Mouse (Mus musculus) kidney, postnatal 36 days (tissue): ENCODE results near the gene Cdkl5.
"Not testable (repeated sequence)": the region's sequence is repeated elsewhere in the genome, so short reads cannot be mapped to it uniquely, and the experiment has no call there.

Experiments
- DNase-seq, 2 experiments: peaks; one replicate each; pipeline ENCODE4 v3.0.0; 2021 to 2022; ENCODE audit warnings: mixed read lengths in 2 of 2

The Cdkl5 gene

DNA sequence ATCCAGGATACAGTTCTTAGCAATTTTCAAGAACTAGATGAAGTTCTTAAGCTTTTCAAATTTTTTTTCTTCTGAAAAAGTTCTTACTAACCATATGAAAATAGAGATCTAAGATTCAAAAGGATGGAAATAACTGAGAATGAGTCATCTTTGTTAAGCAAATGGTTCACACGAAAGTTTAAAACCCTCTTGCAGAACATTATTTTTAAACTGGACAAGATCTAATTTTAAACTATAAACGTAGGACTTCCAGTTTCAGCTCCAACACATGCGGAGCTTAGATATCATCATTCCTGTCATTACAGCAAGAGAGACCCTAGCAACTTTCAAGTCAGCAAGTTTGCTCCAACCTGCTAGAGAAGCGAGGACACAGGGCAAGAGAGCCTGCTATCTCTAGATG, 88.0 kb downstream of the Cdkl5 start:
- DNase-seq = no peak

DNA sequence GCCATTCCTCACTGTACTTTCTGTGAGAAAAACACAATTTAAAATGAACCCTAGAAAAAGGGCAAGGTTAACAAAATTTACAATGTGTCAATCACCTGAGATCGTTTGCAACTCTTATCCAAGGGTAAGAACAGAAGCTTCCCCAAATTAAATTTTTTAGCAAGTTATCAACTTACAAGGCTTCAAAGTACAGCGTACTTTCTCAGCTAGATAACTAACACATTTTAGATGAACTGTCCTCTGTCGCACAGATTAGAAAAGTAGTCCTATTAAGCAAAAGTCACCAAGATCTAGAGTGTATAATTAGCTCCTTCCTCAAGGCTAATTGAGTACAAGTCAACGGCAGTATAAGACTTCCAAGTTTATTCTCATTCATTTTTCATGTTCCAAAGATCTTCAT, 88.6 kb downstream of the Cdkl5 start:
- DNase-seq = no peak

DNA sequence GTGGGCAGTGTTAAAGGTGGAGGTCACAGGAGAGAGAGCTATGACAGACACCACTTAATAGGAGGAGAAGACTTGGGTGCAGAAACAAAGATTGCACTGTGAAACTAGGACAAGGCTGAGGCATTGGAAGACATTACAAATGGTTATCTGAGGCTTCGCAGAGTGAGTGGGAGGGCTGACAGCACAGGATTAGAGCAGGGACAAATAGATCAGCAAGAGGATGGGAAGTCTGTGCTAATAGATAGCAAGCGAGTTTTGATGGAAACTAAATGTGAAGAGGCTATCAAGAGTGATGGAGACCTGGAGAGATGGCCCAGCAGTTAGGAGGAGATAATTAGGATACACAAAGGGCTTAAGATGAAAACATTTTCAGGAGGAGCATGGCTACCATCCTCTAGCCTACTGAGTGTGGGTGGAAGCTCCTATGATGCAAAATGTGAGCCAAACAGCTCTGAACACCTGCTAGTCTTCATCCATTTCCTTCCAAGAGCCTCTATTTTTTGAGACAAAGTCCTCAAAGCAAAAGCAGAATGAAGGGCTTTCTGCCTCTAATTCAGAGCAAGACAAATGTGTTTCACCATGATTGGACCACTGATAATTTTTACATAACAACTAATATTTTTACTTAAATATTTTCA, 89.3 kb downstream of the Cdkl5 start:
- no peak for DNase-seq

DNA sequence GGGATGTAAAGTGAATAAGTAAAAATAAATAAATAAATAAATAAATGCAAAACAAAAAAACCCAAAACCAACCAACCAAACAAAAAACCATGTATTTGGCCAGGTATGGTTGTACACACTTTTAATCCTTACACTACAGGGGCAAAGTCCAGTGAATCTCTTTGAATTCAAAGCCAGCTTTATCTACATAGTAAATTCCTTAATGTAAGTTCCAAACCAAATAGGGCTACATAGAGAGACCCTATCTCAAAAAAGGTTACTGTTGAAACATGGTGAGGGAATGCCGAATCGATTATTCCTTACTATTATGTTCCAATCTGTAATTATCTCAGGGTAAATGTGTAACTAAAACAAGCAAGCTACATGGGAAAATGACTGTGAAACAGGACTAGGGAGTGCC, 93.4 kb downstream of the Cdkl5 start:
- no peak for DNase-seq

DNA sequence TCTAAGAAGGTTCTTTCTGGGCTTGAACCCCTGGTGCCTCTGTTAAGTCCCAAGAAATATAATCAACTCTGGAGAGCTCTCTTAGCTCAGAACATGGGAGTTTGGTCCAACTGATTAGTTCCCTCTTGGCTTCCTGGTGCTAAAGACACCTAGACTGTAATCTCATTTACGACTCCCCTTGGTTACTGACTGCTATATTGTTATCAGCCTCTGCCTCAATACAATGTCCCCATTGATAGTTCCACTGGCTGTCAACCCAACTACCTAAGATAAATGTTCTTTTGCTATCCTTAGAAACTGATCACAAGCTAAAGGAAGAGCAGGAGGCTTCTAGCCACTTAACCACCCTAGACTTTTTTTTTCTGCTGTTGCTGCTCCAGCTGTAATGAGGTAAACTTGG, 102.4 kb downstream of the Cdkl5 start:
- no peak for DNase-seq

DNA sequence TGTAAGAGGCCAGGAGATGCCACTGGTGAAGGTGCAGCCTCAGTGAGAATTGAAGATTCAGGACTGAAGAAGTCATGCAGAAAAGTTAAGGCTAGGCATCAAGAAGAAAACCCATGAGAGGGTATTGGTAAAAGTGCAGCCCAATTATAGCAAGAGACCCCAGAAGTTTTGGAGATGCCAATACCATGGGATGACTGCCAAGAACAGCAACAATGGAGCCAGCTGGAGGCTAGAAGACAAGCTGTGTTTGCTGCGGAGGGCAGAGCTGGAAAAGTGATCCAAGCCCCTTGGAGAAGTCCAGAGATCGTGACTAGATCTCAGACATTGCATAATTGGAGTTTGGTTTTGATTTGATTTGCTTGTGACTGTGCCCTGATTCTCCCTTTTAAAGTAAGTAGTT, 108.2 kb downstream of the Cdkl5 start:
- DNase-seq = no peak

DNA sequence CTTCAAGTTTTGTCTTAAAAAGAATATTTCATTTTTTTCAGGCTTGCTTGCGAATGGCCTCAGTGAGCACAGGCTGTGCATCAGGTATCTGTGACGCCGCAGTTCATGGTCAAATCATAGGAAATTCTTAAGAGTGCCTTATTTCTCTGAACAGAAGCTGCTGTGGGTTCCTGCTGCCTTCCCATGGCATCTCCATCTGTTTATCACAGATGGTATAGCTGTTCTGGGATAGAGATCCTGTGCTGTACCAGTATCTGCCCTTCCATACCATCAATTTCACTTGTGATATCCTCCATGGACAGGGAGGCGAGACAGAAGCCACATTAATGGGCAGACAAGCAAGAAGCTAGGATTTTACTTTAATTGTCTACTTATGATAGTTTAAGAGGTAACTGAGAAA, 127.9 kb downstream of the Cdkl5 start:
- DNase-seq = no peak

DNA sequence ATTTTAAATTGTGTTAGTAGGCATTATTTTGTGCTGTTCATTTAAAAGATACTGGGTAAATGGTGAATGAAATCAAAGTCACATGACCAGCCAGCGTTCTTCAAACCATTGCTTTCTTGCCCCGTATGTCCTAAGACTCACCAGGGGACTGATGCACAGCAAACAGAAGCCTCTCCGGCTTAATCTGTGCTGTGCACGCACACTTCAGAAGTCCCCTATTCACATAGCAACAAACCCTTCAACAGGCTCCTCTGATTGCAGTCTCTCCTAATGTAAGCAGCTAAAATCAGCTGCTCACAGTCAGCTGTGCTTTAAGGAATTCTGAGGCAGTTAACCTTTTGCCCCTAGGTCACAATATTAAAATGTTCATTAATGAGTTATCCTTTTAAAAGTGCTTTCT, 129.5 kb downstream of the Cdkl5 start:
- DNase-seq = peak in 1 of 2 experiments; percentile 3

DNA sequence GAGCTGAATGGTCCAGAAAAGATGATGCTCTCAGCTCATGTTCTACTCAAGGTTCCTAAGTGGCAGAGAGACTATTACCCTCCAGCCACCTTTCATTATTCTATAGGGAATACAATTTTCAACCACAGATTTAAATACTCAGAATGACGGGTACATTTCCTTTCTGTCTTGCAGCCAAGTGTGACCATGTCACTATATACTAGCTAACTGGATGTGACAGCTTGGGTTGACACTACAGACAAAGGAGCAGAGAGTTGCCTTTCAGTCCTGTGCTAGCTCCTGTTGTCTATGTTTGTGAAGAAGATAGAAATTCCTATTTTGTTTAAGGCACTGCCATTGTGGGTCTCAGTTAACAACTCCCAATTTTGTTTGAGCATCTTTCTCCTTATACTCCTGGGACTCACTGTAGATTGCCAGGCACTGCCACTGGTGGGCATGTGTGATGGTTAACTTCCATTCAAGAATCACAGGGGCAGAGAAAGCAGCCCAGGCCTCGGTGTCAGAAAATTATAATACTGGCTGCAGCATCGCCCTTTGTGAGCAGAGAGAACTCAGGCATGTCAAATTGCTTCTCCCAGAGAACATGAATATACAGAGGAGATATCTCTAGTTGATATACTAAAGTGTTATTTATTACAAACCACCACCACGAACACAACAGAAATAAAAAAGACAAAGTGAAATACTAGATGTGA, 130.7 kb downstream of the Cdkl5 start:
- no peak for DNase-seq

DNA sequence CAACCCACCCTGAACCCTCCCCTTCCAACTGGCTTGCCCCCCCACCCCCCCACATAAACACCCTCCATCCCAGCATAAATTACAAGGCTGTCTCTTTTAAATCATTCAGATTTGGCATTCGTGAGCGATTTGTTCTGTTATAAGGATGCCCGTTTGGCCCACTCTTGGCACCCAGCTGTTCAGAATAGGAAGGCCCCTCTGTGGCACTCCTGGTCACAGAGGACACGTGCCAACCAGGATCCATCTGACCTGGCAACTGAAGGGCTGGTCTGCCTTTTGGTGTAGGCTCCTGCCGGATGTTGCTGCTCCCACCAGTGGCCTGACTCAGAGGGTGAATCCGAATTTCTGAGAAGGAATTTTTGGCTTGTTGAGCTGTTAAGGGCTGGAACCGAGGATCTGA, 186.3 kb downstream of the Cdkl5 start:
- no peak for DNase-seq

DNA sequence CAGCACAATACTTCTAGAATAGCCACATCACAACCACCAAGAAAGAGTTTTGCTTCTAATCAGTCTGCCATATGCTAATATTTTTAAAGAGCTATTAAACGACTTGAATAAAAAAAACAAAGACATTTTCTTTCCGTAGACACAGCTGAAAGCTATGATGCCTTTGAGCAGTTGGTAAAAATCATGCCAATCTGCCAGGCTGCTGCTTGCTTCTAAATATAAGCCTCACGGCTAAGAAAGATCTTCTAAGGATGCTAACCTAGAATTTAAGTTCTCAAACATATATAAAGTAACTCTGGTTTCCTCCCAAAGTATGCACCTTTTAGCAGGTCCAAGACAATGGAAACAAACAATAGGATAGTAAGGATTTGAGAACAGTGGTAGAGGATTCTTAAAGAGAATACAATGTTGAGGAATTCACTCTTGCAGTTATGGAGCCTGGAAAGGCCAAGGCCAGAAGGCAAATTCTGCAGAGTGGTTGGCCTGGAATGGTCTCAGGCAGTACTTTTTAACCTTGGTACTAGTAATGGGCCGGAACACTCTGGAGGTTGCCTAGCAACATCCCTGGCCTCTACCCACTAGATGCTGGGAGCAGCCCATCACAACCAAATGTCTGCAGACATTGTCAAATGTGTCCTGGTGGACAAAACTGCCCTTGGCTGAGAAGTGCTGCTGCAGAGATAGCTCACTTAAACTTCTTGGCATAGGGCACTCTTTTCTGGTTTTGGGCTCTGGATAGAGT, 189.9 kb downstream of the Cdkl5 start:
- peak; percentile 10 to 12 for DNase-seq

DNA sequence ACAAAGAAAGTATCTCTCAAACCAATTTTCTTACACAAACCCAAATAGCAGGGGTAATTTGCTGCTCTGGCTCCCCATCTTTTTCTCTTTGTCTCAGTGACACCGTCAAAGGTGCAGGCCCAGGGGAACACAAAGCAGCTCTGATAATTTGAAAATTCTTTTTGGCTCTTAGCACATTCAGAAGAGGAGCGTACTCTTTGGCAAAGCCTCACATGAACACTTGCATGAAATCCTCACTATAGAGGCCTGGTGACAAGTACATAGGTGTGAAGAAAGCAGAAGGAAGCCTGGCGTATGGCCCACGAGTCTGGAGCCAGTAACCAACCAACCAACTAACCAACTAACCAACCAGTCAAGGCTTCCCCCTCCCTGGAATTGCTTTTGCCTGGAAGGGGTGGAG, 199.6 kb downstream of the Cdkl5 start:
- no peak for DNase-seq

DNA sequence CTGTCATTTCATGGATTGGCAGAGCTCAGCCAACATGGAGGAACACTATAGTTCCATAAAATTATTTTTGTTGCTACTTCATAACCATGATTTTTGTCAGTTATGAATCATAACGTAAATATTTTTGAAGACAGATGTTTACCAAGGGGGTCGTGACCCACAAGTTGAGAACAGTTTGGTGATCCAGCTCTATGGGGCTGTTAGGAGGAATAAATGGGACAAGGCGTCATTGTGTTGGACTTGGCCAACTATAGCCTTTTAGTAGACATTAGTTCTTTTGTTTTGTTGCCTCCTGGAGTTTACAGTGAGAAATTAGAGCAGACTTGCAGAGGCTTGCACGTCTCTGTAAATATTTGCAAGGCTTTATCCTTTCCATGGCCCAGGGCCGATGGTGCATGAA, 212.2 kb downstream of the Cdkl5 start:
- DNase-seq = no peak

DNA sequence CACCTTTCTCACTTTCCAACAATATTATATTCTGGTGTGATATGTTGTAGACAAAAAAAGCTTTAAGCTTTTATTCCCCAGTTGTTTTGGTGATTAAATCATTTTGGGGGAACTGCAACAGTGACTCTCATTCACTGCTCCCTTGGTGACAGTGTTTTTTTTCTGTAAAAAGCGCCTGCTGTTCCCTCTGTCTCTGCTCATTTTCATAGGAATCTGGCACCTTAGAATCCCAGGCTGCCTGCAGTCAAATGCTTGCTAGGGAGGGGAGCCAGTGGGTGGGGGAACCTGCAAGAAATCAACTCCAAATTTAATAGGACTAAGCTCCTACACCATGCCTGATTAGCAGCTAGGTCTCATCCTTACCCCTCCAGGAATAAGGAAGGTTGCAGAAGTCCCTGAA, 221.5 kb downstream of the Cdkl5 start:
- no peak for DNase-seq

DNA sequence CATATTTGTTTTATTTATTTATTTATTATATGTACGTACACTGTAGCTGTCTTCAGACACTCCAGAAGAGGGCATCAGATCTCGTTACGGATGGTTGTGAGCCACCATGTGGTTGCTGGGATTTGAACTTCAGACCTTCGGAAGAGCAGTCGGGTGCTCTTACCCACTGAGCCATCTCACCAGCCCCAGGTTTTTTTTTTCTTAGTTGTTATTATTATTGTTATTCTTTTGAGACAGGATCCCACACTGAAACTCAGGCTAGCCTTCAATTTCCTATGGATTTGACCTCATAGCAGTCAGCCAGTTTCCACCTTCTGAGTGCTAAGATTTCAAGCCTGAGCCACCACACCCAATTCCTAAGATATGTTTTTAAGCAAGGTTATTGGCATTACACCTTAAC, 224.9 kb downstream of the Cdkl5 start:
- not testable (repeated sequence) for DNase-seq

DNA sequence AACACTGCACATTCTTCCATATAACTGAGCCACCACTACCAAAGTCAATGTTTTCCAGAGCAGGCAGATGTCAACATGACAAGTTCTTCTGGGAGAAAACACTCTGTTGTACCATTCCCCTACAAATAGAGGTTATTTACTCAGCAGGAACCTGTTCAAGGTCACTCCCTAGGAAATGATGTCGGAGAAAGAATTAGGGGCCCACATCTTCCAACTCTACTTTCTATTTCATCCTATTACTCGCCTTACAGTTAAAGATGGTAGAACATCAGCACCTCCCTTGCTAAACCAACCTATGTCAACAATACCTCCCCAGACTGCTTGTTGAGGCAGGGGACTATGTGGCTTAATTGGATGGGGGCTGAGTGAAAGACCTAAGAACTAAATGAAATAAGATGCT, 226.8 kb downstream of the Cdkl5 start, which contains the start of gene Rs1:
TSS of gene Rs1 (plus strand) at position 301 of the 400 bp plus-strand sequence.
- no peak for DNase-seq

DNA sequence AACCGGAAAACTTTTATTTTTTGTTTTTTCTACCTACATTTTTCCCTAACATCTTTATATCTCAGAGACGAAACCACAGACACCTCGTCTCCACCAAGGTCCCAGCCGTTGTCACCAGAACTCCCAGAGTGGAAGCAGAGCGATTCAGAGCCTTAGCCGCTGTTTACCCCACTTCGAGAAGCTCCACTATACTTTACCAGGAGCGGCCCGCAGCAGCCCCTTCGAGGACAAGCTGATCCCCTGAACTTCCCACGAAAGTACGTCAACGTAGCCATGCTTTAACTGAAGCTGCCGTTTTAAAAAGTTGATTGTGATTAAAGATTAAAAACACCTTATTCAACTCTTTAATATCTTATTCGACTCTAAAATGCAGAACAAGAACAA, 228.3 kb downstream of the Cdkl5 start:
- no peak for DNase-seq

DNA sequence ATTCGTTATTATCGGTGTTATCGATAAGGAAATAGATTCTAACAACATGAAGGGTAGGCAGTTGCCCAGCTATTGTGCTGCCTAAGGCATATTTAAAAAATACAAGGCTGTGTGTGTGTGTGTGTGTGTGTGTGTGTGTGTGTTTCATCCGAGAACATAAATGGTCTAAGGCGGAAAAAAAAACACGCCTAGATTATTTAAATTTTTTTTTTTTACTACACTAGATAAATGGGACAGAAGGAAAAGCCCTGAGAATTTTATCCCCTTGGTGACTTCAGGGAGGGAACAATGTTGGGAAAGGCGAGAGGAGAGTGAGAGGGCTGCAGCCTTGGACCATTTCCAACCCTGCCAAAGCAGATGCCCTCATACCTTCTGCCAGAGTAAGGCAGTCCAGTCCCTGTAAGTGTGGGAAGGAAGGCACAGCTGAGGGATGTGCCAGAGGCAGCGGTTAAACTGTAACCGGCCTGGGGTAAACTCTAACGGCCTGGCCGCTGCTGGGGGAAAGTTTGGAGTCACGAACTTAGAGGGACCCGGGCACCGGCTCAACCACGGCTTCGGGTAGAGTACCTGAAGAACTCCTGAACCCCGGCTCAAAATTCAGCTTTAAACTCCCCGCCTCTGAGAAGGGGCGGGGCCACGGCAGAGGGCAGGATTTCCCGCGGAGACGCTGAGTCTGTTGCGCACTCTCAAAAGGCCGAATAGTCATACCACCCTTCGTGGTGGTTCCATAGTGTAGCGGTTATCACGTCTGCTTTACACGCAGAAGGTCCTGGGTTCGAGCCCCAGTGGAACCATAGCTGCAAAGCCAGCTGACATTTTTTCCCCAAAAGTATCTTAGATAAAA, 228.9 kb downstream of the Cdkl5 start:
- DNase-seq = peak; percentile 90 to 94

DNA sequence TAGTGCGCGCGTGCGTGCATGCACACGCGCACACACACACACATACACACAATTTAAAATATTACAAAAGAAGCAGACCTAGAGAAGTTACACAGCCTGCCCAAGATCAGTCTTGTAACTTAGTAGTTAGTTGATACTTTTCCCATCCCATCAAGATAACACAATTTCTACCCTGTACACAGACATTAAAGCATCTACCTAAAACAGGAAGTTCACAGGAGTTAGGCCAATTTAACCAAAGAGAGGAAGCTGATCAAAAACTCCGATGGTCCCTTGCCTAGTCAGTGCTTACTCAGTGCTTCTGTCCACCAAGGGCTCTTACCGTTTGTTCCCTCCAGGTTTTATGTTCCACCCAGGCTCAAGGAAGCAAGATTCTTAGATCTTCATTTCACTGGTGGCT, 243.7 kb downstream of the Cdkl5 start:
- no peak for DNase-seq

DNA sequence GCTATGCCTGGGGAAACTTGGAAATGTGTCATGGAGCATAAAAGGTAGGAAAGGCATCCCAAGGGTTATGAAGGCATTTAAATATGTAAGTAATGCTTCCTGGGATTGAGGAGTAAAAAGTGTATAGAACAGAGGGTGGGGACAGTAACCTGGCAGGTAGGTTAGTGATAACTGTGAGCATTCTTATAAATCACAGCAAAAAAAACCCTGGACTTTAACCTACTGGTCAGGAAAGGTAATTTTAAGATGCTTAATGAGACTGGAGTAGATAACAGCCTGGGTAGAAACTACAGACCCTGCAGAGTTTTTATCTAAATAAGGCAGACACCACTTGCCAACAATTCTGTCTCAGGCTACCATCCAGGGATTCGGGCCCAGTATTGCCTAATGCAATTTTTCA, 245.9 kb downstream of the Cdkl5 start:
- no peak for DNase-seq

DNA sequence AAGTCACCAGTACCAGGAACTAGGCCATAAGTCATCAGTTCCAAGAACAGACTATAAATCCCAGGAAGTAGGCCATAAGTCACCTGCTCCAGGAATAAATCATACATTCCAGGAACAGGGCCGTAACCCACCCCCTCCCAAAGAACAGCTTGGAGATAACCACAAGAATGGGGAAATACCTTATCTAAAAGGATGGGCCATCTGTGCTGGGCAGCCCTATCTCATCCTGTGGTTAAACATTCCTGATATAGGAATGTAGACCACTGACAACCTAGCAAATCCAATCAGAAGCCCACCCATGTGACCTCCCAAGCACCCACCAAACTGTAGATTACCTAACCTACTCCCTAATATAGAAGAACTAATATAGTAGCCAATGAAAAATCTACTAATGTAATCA, 249.1 kb downstream of the Cdkl5 start:
- DNase-seq = no peak

DNA sequence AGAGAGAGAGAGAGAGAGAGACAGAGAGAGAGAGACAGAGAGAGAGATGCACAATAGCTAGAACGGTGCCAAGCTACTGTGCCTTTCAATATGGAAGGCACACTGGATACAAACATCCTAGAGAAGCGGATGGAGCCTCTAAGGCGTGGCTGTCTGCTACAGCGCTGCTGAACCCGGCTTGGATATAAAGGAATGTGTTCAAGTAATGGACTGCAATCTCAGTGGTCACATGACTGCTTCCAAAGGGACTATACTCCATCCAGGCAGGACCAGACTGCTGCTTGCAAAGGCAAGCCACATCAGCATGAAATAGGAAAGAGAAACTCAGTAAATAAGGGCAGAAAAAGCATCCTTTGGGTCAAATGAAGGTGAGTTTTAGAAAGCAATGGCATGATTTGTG, 258.9 kb downstream of the Cdkl5 start, which contains the start of gene Ppef1:
TSS of gene Ppef1 (minus strand) at position 116 of the 400 bp plus-strand sequence.
- DNase-seq = no peak
